Mouse (Mus musculus) G1E (cell line): ENCODE results near the gene Tceal1.

Experiments
- CTCF ChIP-seq: IDR thresholded peaks from 2 replicates; pipeline ENCODE4 v1.5.1; 2012; ENCODE audit warnings: low read depth, low read length, inconsistent platforms, mixed read lengths
- GATA1 ChIP-seq: IDR thresholded peaks from 2 replicates; pipeline ENCODE4 v1.6.1; 2012; ENCODE audit warnings: borderline replicate concordance, low read length, inconsistent platforms, mixed read lengths
- TAL1 ChIP-seq: conservative IDR thresholded peaks from 2 replicates; pipeline ENCODE4 v1.6.1; 2012; ENCODE audit warnings: low read depth, low read length, inconsistent platforms, mixed read lengths

- TF ChIP-seq CTCF (no peak), GATA1 (no peak), TAL1 (no peak)
Observed at GRCm38 (mm10) chrX:136749329-136749728, 41.5 kb downstream of the Tceal1 start.
